Mouse (Mus musculus) forebrain, postnatal 0 days (tissue): Measurements from ENCODE around the gene Dbx1. TPM values are rescaled to one million over a fixed set of nuclear protein-coding genes. Genes with fewer than 3 reads are reported as not detected.

Experiments
- ATAC-seq: fragments of 200-750 bp; cut with Nextera tagmentation; 2 replicates; pipeline ENCODE4 v1.8.0; 2017; ENCODE audit warnings: mild to moderate bottlenecking, moderate library complexity
- DNase-seq: peaks from one replicate; pipeline ENCODE4 v3.0.0-alpha.2; 2015
- H3K27ac ChIP-seq: fragments of 300-500 bp; sonication (generic); 2 replicates; pipeline ENCODE4 v1.5.1; 2014; ENCODE audit warnings: low read depth, mild to moderate bottlenecking, antibody characterized with exemption, low read length, moderate library complexity, mixed read lengths
- H3K27me3 ChIP-seq: fragments of 300-500 bp; sonication (generic); 2 replicates; pipeline ENCODE4 v1.6.1; 2014; ENCODE audit warnings: mild to moderate bottlenecking, low read length, mixed read lengths; ENCODE audit not compliant: insufficient read depth
- H3K36me3 ChIP-seq: fragments of 300-500 bp; sonication (generic); 2 replicates; pipeline ENCODE4 v1.6.1; 2014; ENCODE audit warnings: mild to moderate bottlenecking, moderate library complexity; ENCODE audit not compliant: insufficient read depth
- H3K4me1 ChIP-seq: fragments of 300-500 bp; sonication (generic); 2 replicates; pipeline ENCODE4 v1.6.1; 2014; ENCODE audit warnings: antibody characterized with exemption; ENCODE audit not compliant: insufficient read depth
- H3K4me2 ChIP-seq: fragments of 300-500 bp; sonication (generic); 2 replicates; pipeline ENCODE4 v1.6.1; 2014; ENCODE audit warnings: low read depth, mild to moderate bottlenecking, moderate library complexity
- H3K4me3 ChIP-seq: fragments of 300-500 bp; sonication (generic); 2 replicates; pipeline ENCODE4 v1.5.1; 2014; ENCODE audit warnings: low read depth, low read length, mixed read lengths
- H3K9ac ChIP-seq: fragments of 300-500 bp; sonication (generic); 2 replicates; pipeline ENCODE4 v1.6.1; 2014; ENCODE audit warnings: mild to moderate bottlenecking
- H3K9me3 ChIP-seq: fragments of 300-500 bp; sonication (generic); 2 replicates; pipeline ENCODE4 v1.6.1; 2016; ENCODE audit warnings: low read length
- CTCF ChIP-seq: sonication (generic); IDR thresholded peaks from 2 replicates; pipeline ENCODE4 v1.5.1; 2016; ENCODE audit warnings: antibody characterized with exemption, control low read depth, low read depth
- WGBS: fragments of 180-500 bp; shearing (Covaris S2); extraction: QIAGEN DNeasy Blood & Tissue Kit; methylation state at CpG from one replicate; pipeline ENCODE4 v1.1.7; 2014; 5-methylcytosine and 5-hydroxymethylcytosine counted together
- polyA plus RNA-seq: library from polyadenylated mRNA; unstranded; fragments of >200 nt; fragmentation: Nextera tagmentation; extraction: Ambion mirVana; gene quantifications from 2 replicates; pipeline ENCODE4 v1.2.1, GENCODE M21; 2015
- total RNA-seq: library from RNA; depleted of rRNA; stranded (reverse); fragments of >200 nt; gene quantifications from 2 replicates; pipeline ENCODE4 v1.2.3, GENCODE M21; 2014; rRNA removed

Gene Dbx1
- total and polyA plus RNA-seq, 2 experiments from 2014 or later = 0.33 to 0.61 TPM

DNA sequence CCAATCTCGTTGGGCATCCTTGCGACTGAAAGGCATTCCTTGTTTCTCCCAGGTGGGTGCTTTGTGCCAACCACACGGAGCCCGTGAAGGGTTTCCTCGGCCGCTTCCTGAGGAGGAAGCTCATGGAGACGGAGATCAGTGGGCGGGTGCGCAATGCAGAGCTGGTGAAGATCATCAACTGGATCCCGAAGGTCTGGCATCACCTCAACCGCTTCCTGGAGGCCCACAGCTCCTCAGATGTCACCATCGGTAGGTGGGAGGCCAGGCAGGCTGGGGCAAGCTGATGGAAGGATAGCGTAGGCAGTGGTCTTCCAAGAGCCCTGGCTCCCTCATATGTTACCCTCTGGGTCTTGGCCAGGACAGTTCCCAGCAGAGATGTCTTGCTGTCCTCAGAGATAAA is 38.4 kb downstream of the Dbx1 start:
- Histone ChIP-seq H3K4me1 (no peaks in the 10 kb centered on the region), H3K36me3 (peaks cover 77% of the 10 kb centered on the region), H3K4me2 (no peak overlapping the region), H3K27me3 (no peaks in the 10 kb centered on the region), H3K27ac (no peak overlapping the region), H3K4me3 (no peak overlapping the region), H3K9ac (no peak overlapping the region), H3K9me3 (no peaks in the 10 kb centered on the region)
- WGBS = 96% methylated on average over 13 of the region's 13 CpGs
- ATAC-seq = no peak
- no peak for TF ChIP-seq CTCF
- no peak for DNase-seq

GRCm38 (mm10) chr7:49597776-49598175 is 38.9 kb downstream of the Dbx1 start:
- H3K27ac ChIP-seq = no peak overlapping the region
- no peak overlapping the region for H3K4me2 ChIP-seq
- H3K9me3 ChIP-seq = no peaks in the 10 kb centered on the region
- 83% methylated on average over 3 of the region's 3 CpGs for WGBS
- H3K4me1 ChIP-seq = no peaks in the 10 kb centered on the region
- no peaks in the 10 kb centered on the region for H3K27me3 ChIP-seq
- no peak overlapping the region for H3K4me3 ChIP-seq
- ATAC-seq (no peak), DNase-seq (no peak)
- TF ChIP-seq CTCF = no peak
- H3K36me3 ChIP-seq = peaks cover 80% of the 10 kb centered on the region
- H3K9ac ChIP-seq = no peak overlapping the region

DNA sequence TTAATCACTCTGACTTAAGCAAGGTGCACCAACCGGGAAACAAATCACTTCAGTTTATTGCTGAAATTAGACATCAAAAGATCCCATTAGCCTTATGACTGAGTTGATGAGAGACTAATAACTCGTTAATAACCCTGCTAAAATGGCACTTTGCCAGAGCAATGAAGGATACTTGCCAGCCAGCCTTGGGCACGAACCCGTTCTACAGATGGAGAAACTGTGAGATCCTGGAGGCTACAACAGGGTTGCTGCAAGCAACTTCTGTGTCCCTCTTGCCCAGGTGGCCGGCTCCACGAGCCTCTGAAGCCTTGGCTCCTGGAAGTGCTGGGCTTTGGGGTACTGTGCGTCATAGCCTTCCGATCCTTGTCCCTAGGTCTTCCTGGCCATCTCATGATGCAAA is 47.0 kb downstream of the Dbx1 start:
- DNase-seq (no peak), ATAC-seq (no peak)
- 70% methylated on average over 8 of the region's 8 CpGs for WGBS
- Histone ChIP-seq H3K4me3 (no peak overlapping the region), H3K36me3 (peaks cover 81% of the 10 kb centered on the region), H3K9me3 (no peaks in the 10 kb centered on the region), H3K9ac (no peak overlapping the region), H3K27me3 (no peaks in the 10 kb centered on the region), H3K27ac (no peak overlapping the region), H3K4me1 (no peaks in the 10 kb centered on the region), H3K4me2 (no peak overlapping the region)
- no peak for TF ChIP-seq CTCF

DNA sequence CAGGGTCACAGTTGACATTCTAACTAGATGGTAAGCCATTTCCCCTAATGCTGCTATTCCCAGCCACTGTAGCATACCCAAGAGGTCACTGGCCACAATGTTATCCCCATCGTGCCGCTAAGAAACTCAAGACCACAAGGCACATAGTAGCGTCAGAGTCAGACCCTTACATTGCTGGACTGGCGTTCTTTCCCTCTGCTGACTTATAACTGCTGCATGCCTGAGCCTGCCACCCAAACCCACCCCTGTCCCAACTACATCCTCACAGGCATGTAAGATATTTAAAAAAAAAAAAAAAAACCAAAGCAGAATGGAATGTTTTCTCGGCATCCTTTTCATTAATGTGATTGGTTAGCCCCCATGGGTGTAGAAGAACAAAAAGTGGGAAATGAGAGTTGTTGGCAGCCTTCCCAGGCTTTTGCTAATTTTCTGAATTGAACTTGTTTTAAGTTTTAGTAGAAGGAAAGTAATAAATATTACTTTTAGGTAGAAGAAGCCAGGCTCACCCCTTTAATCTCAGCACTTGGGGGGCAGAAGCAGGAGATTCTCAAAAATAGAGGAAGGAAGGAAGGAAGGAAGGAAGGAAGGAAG is 50.0 kb downstream of the Dbx1 start:
- Histone ChIP-seq H3K9me3 (no peaks in the 10 kb centered on the region), H3K4me2 (no peak overlapping the region), H3K4me3 (no peak overlapping the region), H3K4me1 (no peaks in the 10 kb centered on the region), H3K27me3 (no peaks in the 10 kb centered on the region), H3K9ac (no peak overlapping the region), H3K27ac (no peak overlapping the region), H3K36me3 (peaks cover 77% of the 10 kb centered on the region)
- TF ChIP-seq CTCF = no peak
- DNase-seq (peak; percentile 17), ATAC-seq (no peak)
- WGBS = 53% methylated on average over 5 of the region's 5 CpGs

GRCm38 (mm10) chr7:49583176-49583575 is 53.5 kb downstream of the Dbx1 start:
- 89% methylated on average over 6 of the region's 6 CpGs for WGBS

GRCm38 (mm10) chr7:49582551-49582950 is 54.1 kb downstream of the Dbx1 start:
- Histone ChIP-seq H3K4me3 (no peak overlapping the region), H3K9me3 (no peaks in the 10 kb centered on the region), H3K27ac (no peak overlapping the region), H3K27me3 (no peaks in the 10 kb centered on the region), H3K4me2 (no peak overlapping the region), H3K36me3 (peaks cover 61% of the 10 kb centered on the region), H3K9ac (no peak overlapping the region), H3K4me1 (no peaks in the 10 kb centered on the region)
- no peak for DNase-seq
- no peak for ATAC-seq
- no peak for TF ChIP-seq CTCF
- WGBS = 88% methylated on average over 7 of the region's 7 CpGs

More at GRCm38 (mm10) chr7:49583176-49583575, 53.5 kb downstream of the Dbx1 start:
- H3K27me3 ChIP-seq = no peaks in the 10 kb centered on the region
- H3K9me3 ChIP-seq = no peaks in the 10 kb centered on the region
- H3K4me3 ChIP-seq = no peak overlapping the region
- no peak overlapping the region for H3K4me2 ChIP-seq
- no peak overlapping the region for H3K27ac ChIP-seq
- peaks cover 61% of the 10 kb centered on the region for H3K36me3 ChIP-seq
- H3K4me1 ChIP-seq = no peaks in the 10 kb centered on the region
- ATAC-seq = no peak
- no peak overlapping the region for H3K9ac ChIP-seq
- DNase-seq = no peak
- no peak for TF ChIP-seq CTCF

DNA sequence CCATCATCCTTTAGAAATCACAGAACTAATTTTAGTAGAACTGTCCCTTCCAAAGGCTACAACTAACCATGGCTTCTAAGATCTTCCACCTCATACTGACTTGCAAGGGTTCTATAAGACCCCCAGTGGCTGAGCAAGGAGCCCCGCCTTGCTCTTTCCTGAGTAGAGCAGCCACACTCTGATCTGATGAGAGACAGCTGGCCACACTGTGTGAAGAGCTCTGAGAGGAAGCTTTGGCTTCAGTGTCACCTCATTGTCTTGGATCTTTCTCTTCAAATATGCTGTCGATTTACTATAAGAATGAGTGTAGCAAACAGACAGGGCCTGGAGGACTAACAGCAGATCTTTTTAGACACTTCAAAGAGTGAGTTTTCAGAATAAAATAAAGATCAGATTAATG is 54.7 kb downstream of the Dbx1 start:
- Histone ChIP-seq H3K27me3 (no peaks in the 10 kb centered on the region), H3K4me3 (no peak overlapping the region), H3K27ac (no peak overlapping the region), H3K9me3 (no peaks in the 10 kb centered on the region), H3K4me1 (no peaks in the 10 kb centered on the region), H3K36me3 (peaks cover 62% of the 10 kb centered on the region), H3K4me2 (no peak overlapping the region), H3K9ac (no peak overlapping the region)
- WGBS = 93% methylated on average over 2 of the region's 2 CpGs
- TF ChIP-seq CTCF = no peak
- ATAC-seq (no peak), DNase-seq (no peak)

Other genes starting within 250 kb of the Dbx1 start
- 1.1 and 1.6 TPM in 2 replicates for gene Htatip2, start 122.3 kb upstream of the Dbx1 start, total RNA-seq
- 4.7 and 5.5 TPM in 2 replicates for gene Htatip2, start 122.3 kb upstream of the Dbx1 start, polyA plus RNA-seq
- 55.5 and 60.6 TPM in 2 replicates for gene Prmt3, start 141.5 kb upstream of the Dbx1 start, total RNA-seq
- gene Prmt3, start 141.5 kb upstream of the Dbx1 start, polyA plus RNA-seq = 41.4 and 42.3 TPM in 2 replicates